Mouse (Mus musculus) lung, postnatal 0 days (tissue): ENCODE measurements at regions not wholly inside any gene's neighbourhood (a gene's known extent, or its start where the extent isn't known, plus 50 kb on each side); places are given as distances from the start of the nearest gene placed in this dataset.

ENCODE experiments used
- ATAC-seq: fragments of 200-750 bp; cut with Nextera tagmentation; 2 replicates; pipeline ENCODE4 v1.8.0; 2017; ENCODE audit warnings: moderate library complexity
- DNase-seq: peaks from one replicate; pipeline ENCODE4 v3.0.0-alpha.2; 2016; ENCODE audit warnings: low spot score
- H3K27ac ChIP-seq: fragments of 300-500 bp; sonication (generic); 2 replicates; pipeline ENCODE4 v1.5.1; 2014; ENCODE audit warnings: antibody characterized with exemption, mild to moderate bottlenecking, low read length, mixed read lengths
- H3K27me3 ChIP-seq: fragments of 300-500 bp; sonication (generic); replicated peaks from 2 replicates; pipeline ENCODE4 v1.6.1; 2014; ENCODE audit warnings: low read length, mixed read lengths; ENCODE audit not compliant: insufficient read depth
- H3K36me3 ChIP-seq: fragments of 300-500 bp; sonication (generic); 2 replicates; pipeline ENCODE4 v1.6.1; 2014; ENCODE audit warnings: low read length, mixed read lengths; ENCODE audit not compliant: insufficient read depth
- H3K4me1 ChIP-seq: fragments of 300-500 bp; sonication (generic); 2 replicates; pipeline ENCODE4 v1.6.1; 2014; ENCODE audit warnings: antibody characterized with exemption, low read depth, low read length, mixed read lengths; ENCODE audit not compliant: insufficient read depth
- H3K4me2 ChIP-seq: fragments of 300-500 bp; sonication (generic); replicated peaks from 2 replicates; pipeline ENCODE4 v1.6.1; 2014; ENCODE audit warnings: low read depth, mild to moderate bottlenecking, low read length, moderate library complexity, mixed read lengths
- H3K4me3 ChIP-seq: fragments of 300-500 bp; sonication (generic); 2 replicates; pipeline ENCODE4 v1.5.1; 2014; ENCODE audit warnings: low read depth, low read length
- H3K9ac ChIP-seq: fragments of 300-500 bp; sonication (generic); replicated peaks from 2 replicates; pipeline ENCODE4 v1.6.1; 2014; ENCODE audit warnings: low read depth, mild to moderate bottlenecking
- H3K9me3 ChIP-seq: fragments of 300-500 bp; sonication (generic); 2 replicates; pipeline ENCODE4 v1.6.1; 2016; ENCODE audit warnings: low read length, mixed read lengths
- CTCF ChIP-seq: IDR thresholded peaks from 2 replicates; pipeline ENCODE4 v1.5.1; 2016; ENCODE audit warnings: antibody characterized with exemption, mild to moderate bottlenecking
- EP300 ChIP-seq: IDR thresholded peaks from 2 replicates; pipeline ENCODE4 v1.6.1; 2016; ENCODE audit warnings: antibody characterized with exemption, mild to moderate bottlenecking, control low read depth
- whole genome bisulfite sequencing: fragments of 180-500 bp; shearing (Covaris S2); extraction: QIAGEN DNeasy Blood & Tissue Kit; methylation state at CpG from one replicate; pipeline ENCODE4 v1.1.7; 2014; 5-methylcytosine and 5-hydroxymethylcytosine counted together

DNA sequence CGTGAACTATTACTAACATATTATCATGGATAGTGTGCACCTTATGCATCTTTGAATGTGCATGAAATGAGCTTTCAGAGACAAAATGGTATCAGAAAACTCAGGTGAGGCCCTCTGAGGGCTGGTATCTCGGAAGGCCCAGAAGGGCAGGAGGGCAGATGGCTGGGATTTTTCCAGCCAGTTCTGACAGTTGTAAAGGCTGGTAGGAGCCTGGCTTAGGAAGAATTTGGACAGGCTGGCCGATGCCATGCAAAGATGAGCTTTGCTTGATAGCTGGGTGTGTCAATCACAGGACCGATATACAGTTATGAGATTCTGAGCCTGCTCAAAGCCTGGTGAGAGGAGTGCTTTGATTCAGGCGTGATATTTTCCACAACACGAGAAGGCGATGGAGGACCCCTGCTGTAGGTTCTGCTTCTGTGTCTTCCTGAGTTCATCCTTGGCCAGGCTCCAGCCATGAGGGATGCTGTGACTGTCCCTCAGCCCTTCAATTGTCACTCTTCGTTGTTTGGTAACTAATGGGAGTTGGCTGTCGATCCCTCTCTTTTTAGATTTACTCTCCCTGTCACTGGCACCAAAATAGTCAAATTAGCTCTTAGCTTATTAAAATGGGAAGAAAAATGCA, 159.0 kb upstream of the Sash1 start:
- DNase-seq = no peak
- no peak overlapping the region for H3K27ac ChIP-seq
- TF ChIP-seq CTCF (no peak), EP300 (no peak)
- H3K4me2 ChIP-seq = no peak overlapping the region
- no peaks in the 10 kb centered on the region for H3K36me3 ChIP-seq
- ATAC-seq = no peak
- H3K27me3 ChIP-seq = no peaks in the 10 kb centered on the region
- no peaks in the 10 kb centered on the region for H3K9me3 ChIP-seq
- no peak overlapping the region for H3K4me3 ChIP-seq
- 85% methylated on average over 9 of the region's 9 CpGs for WGBS
- H3K4me1 ChIP-seq = no peaks in the 10 kb centered on the region
- H3K9ac ChIP-seq = no peak overlapping the region

DNA sequence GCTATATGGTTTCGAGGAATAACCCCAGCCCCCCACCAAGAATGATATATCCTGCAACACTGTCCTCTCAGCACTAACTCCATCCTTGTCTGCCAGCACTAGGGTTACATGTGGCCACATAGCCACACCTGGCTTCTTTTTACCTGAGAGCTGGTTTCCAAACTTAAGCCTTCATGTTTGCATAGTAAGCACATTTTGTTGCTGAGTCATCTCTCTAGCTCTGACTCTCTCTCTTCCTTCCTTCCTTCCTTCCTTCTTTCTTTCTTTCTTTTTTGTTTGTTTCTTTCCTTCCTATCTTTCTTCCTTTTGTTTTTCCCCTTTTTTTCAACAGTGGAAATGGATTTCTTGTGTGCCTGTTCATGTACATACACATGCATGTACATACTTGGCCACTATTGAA, 157.6 kb upstream of the Sash1 start:
- no peak for TF ChIP-seq CTCF
- TF ChIP-seq EP300 = no peak
- Histone ChIP-seq H3K4me3 (no peak overlapping the region), H3K4me2 (no peak overlapping the region), H3K9me3 (no peaks in the 10 kb centered on the region), H3K9ac (no peak overlapping the region), H3K27ac (no peak overlapping the region), H3K4me1 (no peaks in the 10 kb centered on the region), H3K36me3 (no peaks in the 10 kb centered on the region), H3K27me3 (no peaks in the 10 kb centered on the region)
- 100% methylated on average over 1 of the region's 1 CpGs for WGBS
- ATAC-seq = no peak
- no peak for DNase-seq

DNA sequence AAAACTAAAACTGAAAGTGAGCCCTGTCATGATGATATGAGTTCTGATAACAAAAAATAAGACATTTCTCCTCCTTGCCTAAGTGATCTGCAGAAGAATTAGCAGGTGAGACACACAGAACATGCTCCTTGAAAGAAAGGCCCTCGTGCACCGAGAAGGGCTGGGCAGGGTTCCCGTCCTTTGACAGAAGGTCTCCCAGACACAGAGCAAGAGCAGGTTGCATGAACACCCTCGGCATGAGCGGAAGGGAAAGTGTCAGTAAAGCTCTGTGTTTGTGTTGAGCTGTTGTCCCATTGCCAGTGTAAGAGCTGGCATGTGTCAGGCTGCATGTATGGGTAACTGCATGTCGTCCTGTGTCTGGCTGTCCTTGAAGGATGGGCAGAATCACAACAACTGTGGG, 144.6 kb upstream of the Sash1 start:
- H3K9ac ChIP-seq = no peak overlapping the region
- 77% methylated on average over 6 of the region's 6 CpGs for WGBS
- H3K27me3 ChIP-seq = no peaks in the 10 kb centered on the region
- H3K36me3 ChIP-seq = no peaks in the 10 kb centered on the region
- no peak for DNase-seq
- no peak overlapping the region for H3K27ac ChIP-seq
- H3K4me3 ChIP-seq = no peak overlapping the region
- ATAC-seq = no peak
- TF ChIP-seq EP300 (no peak), CTCF (no peak)
- no peaks in the 10 kb centered on the region for H3K4me1 ChIP-seq
- no peak overlapping the region for H3K4me2 ChIP-seq
- H3K9me3 ChIP-seq = no peaks in the 10 kb centered on the region

DNA sequence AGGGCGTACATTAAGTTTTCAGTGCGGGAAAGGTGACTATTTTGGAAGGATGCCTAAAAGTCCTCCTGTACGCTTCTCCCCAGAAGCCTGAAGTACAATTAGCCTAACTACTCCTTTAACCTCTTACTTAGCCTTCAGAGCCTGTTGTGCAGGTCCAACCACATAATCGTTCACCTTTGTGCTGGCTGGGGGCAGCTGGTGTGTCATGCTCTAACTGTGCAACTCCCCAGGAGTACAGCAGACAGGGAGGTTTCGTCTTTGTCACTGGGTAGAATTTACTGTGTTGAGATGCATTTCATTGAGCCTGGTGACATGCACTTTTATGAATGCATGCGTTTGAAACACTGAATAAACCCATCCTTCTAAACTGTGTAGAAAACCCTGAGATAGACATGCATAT, 143.6 kb upstream of the Sash1 start:
- Histone ChIP-seq H3K36me3 (no peaks in the 10 kb centered on the region), H3K9me3 (no peaks in the 10 kb centered on the region), H3K4me2 (no peak overlapping the region), H3K27me3 (no peaks in the 10 kb centered on the region), H3K9ac (no peak overlapping the region), H3K4me1 (no peaks in the 10 kb centered on the region), H3K27ac (no peak overlapping the region), H3K4me3 (no peak overlapping the region)
- 62% methylated on average over 6 of the region's 6 CpGs for WGBS
- ATAC-seq (no peak), DNase-seq (peak; percentile 25)
- TF ChIP-seq CTCF (no peak), EP300 (no peak)

DNA sequence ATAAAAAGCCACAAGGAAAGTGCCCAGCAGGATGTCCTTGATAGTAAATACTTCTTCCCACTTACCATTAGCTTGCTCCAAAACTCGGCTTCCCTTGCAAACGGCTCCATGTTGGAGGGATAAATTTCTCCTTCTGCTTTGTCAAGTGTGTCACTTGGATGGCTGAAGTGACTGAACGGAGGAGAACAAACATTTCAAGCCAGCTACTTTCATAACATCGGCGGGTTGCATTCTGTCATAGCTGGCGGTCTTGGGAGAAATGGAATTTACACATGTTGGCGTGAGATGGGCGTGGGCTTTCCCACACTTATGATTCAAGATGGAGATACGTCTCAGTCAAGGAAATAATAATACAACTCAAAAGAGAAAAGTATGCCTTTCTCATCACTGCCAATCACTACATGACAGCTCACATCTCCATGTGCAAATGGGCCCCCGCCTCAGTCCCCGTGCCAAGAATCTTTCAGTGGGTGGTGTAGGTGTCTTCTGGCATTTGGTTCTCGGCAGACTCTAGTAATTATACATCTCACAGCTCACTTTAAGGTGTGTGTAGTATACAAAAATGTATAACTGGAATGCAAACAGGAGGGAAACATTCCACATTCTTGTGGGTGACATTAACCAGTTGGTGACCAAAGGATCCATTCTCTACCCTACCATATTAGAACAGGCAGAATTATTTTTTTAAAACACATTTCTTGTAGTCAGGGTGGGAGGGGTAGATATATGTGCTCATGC, 141.4 kb upstream of the Sash1 start:
- no peaks in the 10 kb centered on the region for H3K9me3 ChIP-seq
- peak; percentile 76 for ATAC-seq
- 54% methylated on average over 12 of the region's 12 CpGs for WGBS

DNA sequence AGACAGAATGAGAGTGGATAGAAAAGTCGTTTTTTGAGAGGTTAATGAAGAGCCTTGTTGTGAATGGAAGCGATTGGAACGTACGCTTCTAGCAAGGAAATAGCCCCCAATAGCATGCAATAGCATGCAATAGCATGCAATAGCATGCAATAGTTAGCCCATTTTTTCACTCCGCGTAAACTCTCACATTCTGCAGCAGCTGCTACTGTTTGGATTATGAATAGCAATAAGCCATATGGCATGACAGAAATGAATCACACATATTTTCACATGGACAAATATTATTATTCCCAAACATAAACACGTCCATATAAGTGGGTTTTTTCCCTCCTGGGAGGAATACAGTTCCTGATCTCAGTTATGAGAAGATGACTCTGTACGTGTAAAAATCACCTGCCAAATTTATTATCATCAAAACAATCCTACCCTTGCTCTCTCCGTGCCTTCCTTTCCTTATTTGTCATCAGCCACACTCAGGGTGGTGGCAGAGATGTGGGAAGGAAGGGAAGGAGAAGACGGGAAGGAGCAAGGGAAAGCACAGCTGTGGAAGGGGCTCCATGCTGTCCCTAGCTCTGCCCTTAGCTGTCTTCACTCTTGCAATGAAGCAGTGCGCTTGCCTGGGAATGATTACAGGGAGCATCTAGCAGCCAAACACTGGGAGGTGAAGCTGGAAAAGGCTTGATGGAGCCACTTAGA, 129.1 kb upstream of the Sash1 start:
- Histone ChIP-seq H3K27me3 (no peaks in the 10 kb centered on the region), H3K4me1 (no peaks in the 10 kb centered on the region), H3K27ac (no peak overlapping the region), H3K36me3 (no peaks in the 10 kb centered on the region), H3K4me2 (no peak overlapping the region), H3K9me3 (no peaks in the 10 kb centered on the region), H3K9ac (no peak overlapping the region), H3K4me3 (no peak overlapping the region)
- WGBS = 45% methylated on average over 11 of the region's 11 CpGs
- ATAC-seq = no peak; the same call in 1 of the 2 replicates
- TF ChIP-seq CTCF (no peak), EP300 (no peak)
- DNase-seq = no peak

More for the DNA sequence above, 141.4 kb upstream of the Sash1 start:
- TF ChIP-seq EP300 (no peak; the same call in 1 of the 2 replicates), CTCF (no peak)
- DNase-seq = peak; percentile 66
- H3K4me2 ChIP-seq = 0 out of 2 replicates have a peak overlapping the region, but pooled peaks have one; percentile 3
- no peak overlapping the region; the same call in 1 of the 2 replicates for H3K27ac ChIP-seq
- H3K27me3 ChIP-seq = no peaks in the 10 kb centered on the region
- no peak overlapping the region for H3K4me3 ChIP-seq
- no peaks in the 10 kb centered on the region for H3K4me1 ChIP-seq
- no peak overlapping the region for H3K9ac ChIP-seq
- H3K36me3 ChIP-seq = no peaks in the 10 kb centered on the region
